Mouse (Mus musculus) heart, postnatal 36 days (tissue): ENCODE data around the gene Slc22a13. TPM values are rescaled to one million over a fixed set of nuclear protein-coding genes. Genes with fewer than 3 reads are reported as not detected.

Experiments
- DNase-seq, 2 experiments: peaks; one replicate each; pipeline ENCODE4 v3.0.0; 2021 to 2022
- intact Hi-C: fragments of 180-260 bp; cut with DNase I; formaldehyde crosslinking; loops from one replicate; pipeline ENCODE4 v1.15.1; 2025
- total RNA-seq, 2 experiments: library from RNA; stranded (reverse); gene quantifications; 2 replicates each; pipeline ENCODE4 v1.2.3; 2021

Slc22a13 gene
- total RNA-seq, 2 experiments from 2014 or later: not detected

- DNase-seq: no peak
- intact Hi-C loops: no loop called here
These were observed 65.5 kb downstream of the Slc22a13 start for GRCm38 (mm10) chr9:119143372-119143771.

Other genes with a start within 250 kb of the Slc22a13 start
- under 1 TPM; 0.41 to 0.69 TPM for gene Vill, start 156.3 kb downstream of the Slc22a13 start, total RNA-seq
- gene Plcd1, start 115.6 kb downstream of the Slc22a13 start, total RNA-seq: 10 to 100 TPM; 18.2 to 20.3 TPM
- gene Dlec1, start 106.6 kb downstream of the Slc22a13 start, total RNA-seq: under 1 TPM; 0.14 to 0.31 TPM
- 1 to 10 TPM; 1.4 to 3.4 TPM for gene Acaa1b, start 52.0 kb downstream of the Slc22a13 start, total RNA-seq
- not detected for gene Gm47289, start 49.9 kb downstream of the Slc22a13 start, total RNA-seq
- gene Oxsr1, start 113.3 kb upstream of the Slc22a13 start, total RNA-seq: 10 to 100 TPM; 49.3 to 49.5 TPM
- 10 to 100 TPM; 80.3 to 85.7 TPM for gene Acaa1a, start 130.6 kb upstream of the Slc22a13 start, total RNA-seq
- gene Myd88, start 132.3 kb upstream of the Slc22a13 start, total RNA-seq: 10 to 100 TPM; 14.8 to 15.5 TPM
- gene Xylb, start 148.3 kb upstream of the Slc22a13 start, total RNA-seq: under 1 TPM; 0.22 TPM
- gene Slc22a14, start 156.5 kb upstream of the Slc22a13 start, total RNA-seq: under 1 TPM in 1 of 2 experiments, not detected in 1; 0.19 TPM
- gene Acvr2b, start 193.0 kb upstream of the Slc22a13 start, total RNA-seq: 1 to 10 TPM; 5.7 to 7.6 TPM
- 1 to 10 TPM; 2.4 to 2.5 TPM for gene Exog, start 235.8 kb upstream of the Slc22a13 start, total RNA-seq